Mouse (Mus musculus) layer of hippocampus, adult 11-12 months (tissue): Measurements from ENCODE around the gene Lrp3.

Experiments used
- DNase-seq: peaks from one replicate; pipeline ENCODE4 v3.0.0; 2022; ENCODE audit warnings: low spot score

The Lrp3 gene

GRCm38 (mm10) chr7:35189699-35190098 is 25.6 kb downstream of the Lrp3 start:
- DNase-seq: no peak

GRCm38 (mm10) chr7:35185889-35186569 is 29.3 kb downstream of the Lrp3 start, which contains the start of gene Slc7a10:
Gene Slc7a10, plus strand, starts transcription at chr7:35186385.
- no peak for DNase-seq

GRCm38 (mm10) chr7:35184833-35185724 is 30.2 kb downstream of the Lrp3 start:
- peak; percentile 37 for DNase-seq

GRCm38 (mm10) chr7:35176412-35177381 is 38.6 kb downstream of the Lrp3 start:
- peak; percentile 54 for DNase-seq

GRCm38 (mm10) chr7:35175533-35175932 is 39.8 kb downstream of the Lrp3 start:
- no peak for DNase-seq

- DNase-seq: no peak
Observed at GRCm38 (mm10) chr7:35172519-35172918, 42.8 kb downstream of the Lrp3 start.

GRCm38 (mm10) chr7:35171867-35172382 is 43.4 kb downstream of the Lrp3 start:
- DNase-seq: peak; percentile 87

GRCm38 (mm10) chr7:35169341-35169740 is 46.0 kb downstream of the Lrp3 start:
- peak; percentile 91 for DNase-seq

GRCm38 (mm10) chr7:35167925-35168324 is 47.4 kb downstream of the Lrp3 start:
- no peak for DNase-seq

- DNase-seq: no peak
Observed at GRCm38 (mm10) chr7:35166988-35167387, 48.3 kb downstream of the Lrp3 start.

- DNase-seq: no peak
Observed at GRCm38 (mm10) chr7:35164131-35164530, 51.2 kb downstream of the Lrp3 start.

GRCm38 (mm10) chr7:35163600-35163999 is 51.7 kb downstream of the Lrp3 start:
- peak; percentile 61 for DNase-seq

- DNase-seq: no peak
Observed at GRCm38 (mm10) chr7:35162443-35162842, 52.9 kb downstream of the Lrp3 start.

- no peak for DNase-seq
Observed at GRCm38 (mm10) chr7:35157512-35157911, 57.8 kb downstream of the Lrp3 start.

- DNase-seq: peak; percentile 20
Observed at GRCm38 (mm10) chr7:35156561-35157477, 58.5 kb downstream of the Lrp3 start.

GRCm38 (mm10) chr7:35154449-35154848 is 60.8 kb downstream of the Lrp3 start:
- DNase-seq: no peak

- peak; percentile 29 for DNase-seq
Observed at GRCm38 (mm10) chr7:35150860-35151259, 64.4 kb downstream of the Lrp3 start.
